Mouse (Mus musculus): ENCODE measurements around the gene Taldo1.

DNA sequence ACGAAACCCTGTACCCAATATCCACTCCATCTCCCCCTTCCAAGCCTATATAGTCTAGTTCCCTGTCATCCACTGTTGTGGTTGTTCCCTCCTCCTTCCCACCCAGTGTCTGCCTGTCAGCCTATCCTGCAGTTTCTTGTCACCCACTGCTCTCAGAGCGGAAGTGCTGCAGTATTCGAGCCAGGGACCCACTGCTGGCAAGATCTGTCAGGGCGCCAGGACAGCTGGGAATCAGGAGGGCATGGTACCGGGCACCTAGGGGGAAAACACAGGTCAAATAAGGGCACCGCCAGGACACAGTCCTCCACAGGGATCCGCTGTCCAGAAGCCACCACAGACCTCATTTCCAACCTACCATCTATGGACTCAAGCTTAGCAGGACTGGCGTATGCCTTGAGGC, 18.6 kb downstream of the Taldo1 start:
- no peak for TF ChIP-seq EP300 (IDR thresholded peaks at IDR 0.05; ENCODE audit: low read depth)
- TF ChIP-seq CTCF (IDR thresholded peaks at IDR 0.05; ENCODE audit: low read depth): no peak
